Mouse (Mus musculus): Measurements from ENCODE around the gene Dbr1. TPM values are rescaled to one million over a fixed set of nuclear protein-coding genes. Genes with fewer than 3 reads are reported as not detected.
"Not testable (repeated sequence)": the region's sequence is repeated elsewhere in the genome, so short reads cannot be mapped to it uniquely, and the experiment has no call there.

Gene Dbr1
- polyA plus RNA-seq, 1 experiment from 2014 or later = 35.8 TPM

- no peaks in the 10 kb centered on the region for H3K9me3 ChIP-seq
- H3K27ac ChIP-seq = peak overlapping the region; percentile 96
- H3K4me2 ChIP-seq = peak overlapping the region; percentile 77
- H3K27me3 ChIP-seq = no peaks in the 10 kb centered on the region
- ATAC-seq (ENCODE audit: borderline replicate concordance, extremely low read depth, low FRiP score, low TSS enrichment) = no peak; the same call in 1 of the 2 replicates
- H3K4me1 ChIP-seq = peaks cover 17% of the 10 kb centered on the region
- H3K9ac ChIP-seq = peak overlapping the region; percentile 92
- peak overlapping the region; percentile 96 for H3K4me3 ChIP-seq
- H3K36me3 ChIP-seq = no peaks in the 10 kb centered on the region
- under 1% methylated on average over 15 of the region's 15 CpGs for WGBS
Measured at GRCm38 (mm10) chr9:99568023-99568346, 7.6 kb upstream of the Dbr1 start.

GRCm38 (mm10) chr9:99568347-99569070 is 7.1 kb upstream of the Dbr1 start, which contains the start of gene Armc8:
Gene Armc8 (minus strand): TSS chr9:99568899.
- no peaks in the 10 kb centered on the region for H3K27me3 ChIP-seq
- peak; percentile 96 for ATAC-seq (ENCODE audit: borderline replicate concordance, extremely low read depth, low FRiP score, low TSS enrichment)
- peak within 1 kb of the TSS; percentile 96 for H3K27ac ChIP-seq
- H3K36me3 ChIP-seq = no peaks in the 10 kb centered on the region
- peak within 1 kb of the TSS; percentile 92 for H3K9ac ChIP-seq
- under 1% methylated on average over 69 of the region's 70 CpGs for WGBS
- H3K4me2 ChIP-seq = peak within 1 kb of the TSS; percentile 77
- H3K9me3 ChIP-seq = no peaks in the 10 kb centered on the region
- peaks cover 17% of the 10 kb centered on the region for H3K4me1 ChIP-seq
- H3K4me3 ChIP-seq = peak within 1 kb of the TSS; percentile 96

DNA sequence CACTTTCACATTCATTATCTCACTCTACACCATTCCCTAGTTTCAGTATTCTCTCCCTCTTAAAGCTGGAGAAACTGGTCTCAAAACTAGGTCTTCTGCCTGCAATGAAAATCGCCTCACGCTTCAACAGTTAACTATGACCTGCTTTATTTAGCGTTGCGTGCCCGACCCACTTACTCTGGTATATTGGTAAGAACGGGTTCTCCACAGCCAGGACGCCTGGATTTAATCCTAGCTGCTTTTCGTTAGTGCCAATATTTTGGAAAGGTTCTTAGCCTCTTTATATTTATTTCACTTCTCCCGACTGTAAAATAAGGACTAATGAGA is 6.6 kb upstream of the Dbr1 start:
- 2% methylated on average over 9 of the region's 9 CpGs for WGBS
- Histone ChIP-seq H3K4me2 (peak overlapping the region; percentile 77), H3K27ac (peak overlapping the region; percentile 96), H3K27me3 (no peaks in the 10 kb centered on the region), H3K9me3 (no peaks in the 10 kb centered on the region), H3K4me1 (peaks cover 17% of the 10 kb centered on the region), H3K36me3 (no peaks in the 10 kb centered on the region), H3K9ac (peak overlapping the region; percentile 92), H3K4me3 (peak overlapping the region; percentile 96)
- ATAC-seq (ENCODE audit: borderline replicate concordance, extremely low read depth, low FRiP score, low TSS enrichment) = no peak

DNA sequence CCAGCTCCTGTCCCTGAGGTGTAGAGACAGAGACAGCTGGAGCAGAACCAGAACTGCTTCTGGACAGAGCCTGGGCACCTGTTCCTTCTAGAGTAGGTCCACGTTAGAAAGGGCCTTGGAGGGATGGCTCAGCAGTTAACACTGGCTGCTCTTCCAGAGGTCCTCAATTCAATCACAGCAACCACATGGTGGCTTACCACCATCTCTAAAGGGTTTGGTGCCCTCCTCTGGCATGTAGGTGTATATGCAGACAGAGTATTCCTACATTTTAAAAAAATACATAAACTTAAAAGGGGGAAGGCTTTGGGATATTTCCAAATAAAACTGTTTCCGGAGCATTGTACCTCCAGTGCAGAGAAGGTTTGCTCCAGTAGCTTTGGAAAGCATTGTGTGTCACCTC is 5.1 kb downstream of the Dbr1 start:
- H3K4me2 ChIP-seq = no peak overlapping the region
- ATAC-seq (ENCODE audit: borderline replicate concordance, extremely low read depth, low FRiP score, low TSS enrichment) = no peak
- H3K4me1 ChIP-seq = peaks cover 14% of the 10 kb centered on the region
- 47% methylated on average over 2 of the region's 2 CpGs for WGBS
- no peak overlapping the region for H3K27ac ChIP-seq
- H3K4me3 ChIP-seq = no peak overlapping the region
- no peak overlapping the region for H3K9ac ChIP-seq
- H3K9me3 ChIP-seq = no peaks in the 10 kb centered on the region
- no peaks in the 10 kb centered on the region for H3K27me3 ChIP-seq
- H3K36me3 ChIP-seq = peaks cover 40% of the 10 kb centered on the region

GRCm38 (mm10) chr9:99587505-99588202 is 12.1 kb downstream of the Dbr1 start:
- no peak overlapping the region for H3K4me3 ChIP-seq

DNA sequence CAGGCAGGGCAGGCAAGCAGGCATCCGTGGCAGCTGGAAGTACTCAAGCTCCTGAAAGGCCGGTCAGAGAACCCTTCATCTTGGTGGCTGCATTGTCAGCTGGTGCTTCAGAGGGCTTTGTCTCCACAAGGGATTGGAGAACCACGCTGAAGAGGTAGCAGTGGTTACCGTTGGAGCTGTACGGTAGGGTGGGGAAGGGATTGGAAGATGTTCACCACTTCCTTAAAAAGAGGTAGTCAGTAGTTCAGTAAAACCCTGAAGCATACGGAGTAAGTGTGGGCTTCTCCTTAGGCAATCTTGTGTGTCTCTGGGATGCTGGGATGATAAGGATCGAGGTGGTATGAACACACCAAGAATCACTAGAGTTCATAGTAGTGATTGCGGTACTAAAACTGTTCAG is 15.5 kb downstream of the Dbr1 start:
- no peaks in the 10 kb centered on the region for H3K36me3 ChIP-seq
- H3K27ac ChIP-seq = no peak overlapping the region
- H3K4me2 ChIP-seq = no peak overlapping the region
- no peak overlapping the region for H3K4me3 ChIP-seq
- H3K9ac ChIP-seq = no peak overlapping the region
- no peaks in the 10 kb centered on the region for H3K27me3 ChIP-seq
- no peaks in the 10 kb centered on the region for H3K9me3 ChIP-seq
- 62% methylated on average over 8 of the region's 8 CpGs for WGBS
- no peaks in the 10 kb centered on the region for H3K4me1 ChIP-seq
- ATAC-seq (ENCODE audit: borderline replicate concordance, extremely low read depth, low FRiP score, low TSS enrichment) = no peak

More at GRCm38 (mm10) chr9:99587505-99588202, 12.1 kb downstream of the Dbr1 start:
- no peak overlapping the region for H3K27ac ChIP-seq
- peak; percentile 46; the same call in 1 of the 2 replicates for ATAC-seq (ENCODE audit: borderline replicate concordance, extremely low read depth, low FRiP score, low TSS enrichment)
- peaks cover 18% of the 10 kb centered on the region for H3K36me3 ChIP-seq
- no peak overlapping the region for H3K4me2 ChIP-seq
- no peaks in the 10 kb centered on the region for H3K4me1 ChIP-seq
- no peaks in the 10 kb centered on the region for H3K27me3 ChIP-seq
- no peaks in the 10 kb centered on the region for H3K9me3 ChIP-seq
- 27% methylated on average over 8 of the region's 8 CpGs for WGBS
- no peak overlapping the region for H3K9ac ChIP-seq

DNA sequence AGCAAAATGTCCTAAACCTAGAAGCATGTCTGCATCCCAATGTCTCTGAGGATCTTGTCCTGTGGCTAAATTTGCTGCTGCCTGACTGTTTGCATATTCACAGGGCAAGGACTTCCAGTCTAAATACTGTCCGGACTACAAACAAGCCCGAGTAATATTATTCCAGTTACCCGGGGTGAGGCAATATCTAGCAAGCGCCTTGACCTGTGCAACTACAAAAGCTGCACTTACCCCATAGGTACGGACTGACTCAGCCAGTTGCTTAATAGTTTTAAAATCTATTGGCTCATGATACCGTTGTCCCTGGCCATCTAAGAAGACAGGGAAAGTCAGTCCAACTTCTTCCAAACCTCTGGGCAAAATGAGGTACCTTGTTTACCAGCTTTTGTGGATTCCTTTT is 23.5 kb downstream of the Dbr1 start:
- H3K9me3 ChIP-seq; ATAC-seq (ENCODE audit: borderline replicate concordance, extremely low read depth, low FRiP score, low TSS enrichment); H3K36me3 ChIP-seq; H3K4me1 ChIP-seq; H3K27ac ChIP-seq; H3K27me3 ChIP-seq; H3K4me2 ChIP-seq; H3K9ac ChIP-seq; H3K4me3 ChIP-seq: not testable (repeated sequence)
- 91% methylated on average over 6 of the region's 6 CpGs for WGBS

- Histone ChIP-seq H3K4me1 (no peaks in the 10 kb centered on the region), H3K36me3 (no peaks in the 10 kb centered on the region), H3K27me3 (no peaks in the 10 kb centered on the region), H3K9ac (no peak overlapping the region), H3K4me2 (no peak overlapping the region), H3K4me3 (no peak overlapping the region), H3K9me3 (no peaks in the 10 kb centered on the region), H3K27ac (no peak overlapping the region)
- no peak for ATAC-seq (ENCODE audit: borderline replicate concordance, extremely low read depth, low FRiP score, low TSS enrichment)
- 59% methylated on average over 2 of the region's 2 CpGs for WGBS
Measured at GRCm38 (mm10) chr9:99603566-99603965, 28.0 kb downstream of the Dbr1 start.

- no peak for ATAC-seq (ENCODE audit: borderline replicate concordance, extremely low read depth, low FRiP score, low TSS enrichment)
Measured at GRCm38 (mm10) chr9:99612202-99612601, 36.6 kb downstream of the Dbr1 start, which contains the start of gene A4gnt. Gene A4gnt (plus strand): TSS chr9:99612502.

GRCm38 (mm10) chr9:99619688-99620087 is 44.1 kb downstream of the Dbr1 start:
- Histone ChIP-seq H3K27ac (no peak overlapping the region), H3K27me3 (no peaks in the 10 kb centered on the region), H3K4me3 (no peak overlapping the region), H3K9ac (no peak overlapping the region), H3K9me3 (no peaks in the 10 kb centered on the region), H3K4me1 (0 out of 2 replicates have a peak, but pooled peaks cover 3% of the 10 kb centered on the region), H3K4me2 (no peak overlapping the region), H3K36me3 (no peaks in the 10 kb centered on the region)
- no peak for ATAC-seq (ENCODE audit: borderline replicate concordance, extremely low read depth, low FRiP score, low TSS enrichment)
- WGBS = 90% methylated on average over 8 of the region's 8 CpGs

More at GRCm38 (mm10) chr9:99612202-99612601, 36.6 kb downstream of the Dbr1 start, which contains the start of gene A4gnt:
- Histone ChIP-seq H3K4me2 (no peak within 1 kb of the TSS), H3K27ac (no peak within 1 kb of the TSS), H3K4me1 (no peaks in the 10 kb centered on the region), H3K9me3 (no peaks in the 10 kb centered on the region), H3K27me3 (no peaks in the 10 kb centered on the region), H3K9ac (no peak within 1 kb of the TSS), H3K4me3 (no peak within 1 kb of the TSS), H3K36me3 (no peaks in the 10 kb centered on the region)
- WGBS = 38% methylated on average over 2 of the region's 2 CpGs

GRCm38 (mm10) chr9:99620196-99620595 is 44.6 kb downstream of the Dbr1 start:
- Histone ChIP-seq H3K27ac (no peak overlapping the region), H3K4me3 (no peak overlapping the region), H3K27me3 (no peaks in the 10 kb centered on the region), H3K9me3 (no peaks in the 10 kb centered on the region), H3K9ac (no peak overlapping the region), H3K4me2 (no peak overlapping the region), H3K36me3 (no peaks in the 10 kb centered on the region), H3K4me1 (0 out of 2 replicates have a peak, but pooled peaks cover 3% of the 10 kb centered on the region)
- ATAC-seq (ENCODE audit: borderline replicate concordance, extremely low read depth, low FRiP score, low TSS enrichment) = no peak
- 88% methylated on average over 11 of the region's 11 CpGs for WGBS

GRCm38 (mm10) chr9:99622034-99622433 is 46.4 kb downstream of the Dbr1 start:
- no peak overlapping the region for H3K4me2 ChIP-seq
- no peaks in the 10 kb centered on the region for H3K36me3 ChIP-seq
- no peak for ATAC-seq (ENCODE audit: borderline replicate concordance, extremely low read depth, low FRiP score, low TSS enrichment)
- H3K27ac ChIP-seq = no peak overlapping the region
- 79% methylated on average over 1 of the region's 1 CpGs for WGBS
- no peak overlapping the region for H3K4me3 ChIP-seq
- no peak overlapping the region for H3K9ac ChIP-seq
- no peaks in the 10 kb centered on the region for H3K27me3 ChIP-seq
- H3K4me1 ChIP-seq = 0 out of 2 replicates have a peak, but pooled peaks cover 3% of the 10 kb centered on the region
- H3K9me3 ChIP-seq = no peaks in the 10 kb centered on the region
